Mouse (Mus musculus) liver, postnatal 0 days (tissue): ENCODE measurements at regions not wholly inside any gene's neighbourhood (a gene's known extent, or its start where the extent isn't known, plus 50 kb on each side); places are given as distances from the start of the nearest gene placed in this dataset.

ENCODE experiments used
- CTCF ChIP-seq: sonication (generic); IDR thresholded peaks from 2 replicates; pipeline ENCODE4 v1.5.1; 2016; ENCODE audit warnings: antibody characterized with exemption, low read depth
- EP300 ChIP-seq: IDR thresholded peaks from 2 replicates; pipeline ENCODE4 v1.6.1; 2016; ENCODE audit warnings: antibody characterized with exemption, low read depth, mild to moderate bottlenecking

DNA sequence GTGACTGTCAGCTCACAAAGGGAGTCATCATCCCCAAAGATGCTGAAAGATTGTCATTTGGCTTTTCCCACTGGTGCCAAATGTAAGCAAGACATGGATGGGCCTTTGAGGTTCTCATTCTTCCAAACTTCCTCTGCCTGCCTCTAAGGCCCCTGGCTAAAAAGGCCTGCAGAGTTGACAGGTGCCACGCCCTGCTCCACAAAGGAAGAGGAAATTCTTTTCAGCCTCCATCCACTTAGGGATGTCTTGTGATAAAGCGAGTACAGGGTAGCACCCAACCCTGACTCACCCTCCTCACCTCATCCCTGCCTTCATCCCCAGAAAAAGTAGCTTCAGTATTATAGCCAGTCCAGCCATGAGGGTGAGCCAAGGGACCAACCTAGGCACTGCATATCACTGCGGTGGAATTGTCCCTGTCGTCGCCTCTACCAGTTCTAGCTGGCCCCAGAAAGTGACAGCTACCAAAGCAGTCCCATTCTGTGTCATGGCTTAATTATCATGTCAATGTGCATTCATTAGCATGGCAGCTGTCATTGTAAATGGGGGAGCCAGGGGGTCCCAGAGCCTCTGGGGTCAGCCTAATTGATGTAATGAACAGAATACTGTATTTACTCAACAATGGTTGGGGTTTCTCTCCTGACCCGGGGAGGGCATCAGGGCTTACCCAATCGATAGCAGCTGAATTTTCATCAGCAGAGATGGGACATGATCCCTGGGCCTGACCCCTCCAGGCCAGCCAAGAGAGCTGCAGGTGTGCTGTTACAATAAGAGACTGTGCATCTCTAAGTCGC lies 104.5 kb upstream of the Tbx20 start:
- no peak for TF ChIP-seq CTCF
- TF ChIP-seq EP300: no peak
